Mouse (Mus musculus): ENCODE data around the gene Olfr1220. TPM values are rescaled to one million over a fixed set of nuclear protein-coding genes. Genes with fewer than 3 reads are reported as not detected.

The Olfr1220 gene
- total RNA-seq (2022): not detected

- DNase-seq (ENCODE audit: low spot score in 2 of 2): no peak
These were observed at the start of gene Olfr1220 for GRCm38 (mm10) chr2:89106735-89107134. Olfr1220 (minus strand) TSS chr2:89106835.

DNA sequence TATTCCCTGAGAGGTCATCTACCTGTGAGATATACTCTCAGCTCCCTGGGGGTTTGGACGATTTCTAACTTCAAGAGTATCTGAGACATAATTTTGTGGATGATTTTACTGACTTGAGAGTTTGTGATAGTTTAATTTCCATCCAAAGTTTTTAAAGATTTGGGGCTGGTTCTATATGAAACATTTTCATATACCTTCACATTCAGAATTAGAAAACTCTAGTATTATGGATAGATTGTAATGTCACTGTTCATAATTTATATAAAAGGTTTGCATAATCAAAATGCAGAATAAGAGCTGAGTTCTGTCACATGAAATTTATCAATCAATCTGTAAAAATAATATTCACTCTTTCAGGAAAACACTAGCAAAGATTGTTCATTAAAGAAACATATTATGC is 44.8 kb upstream of the Olfr1220 start, which contains the start of gene Olfr1223:
TSS of gene Olfr1223 (minus strand) at position 101 of the 400 bp plus-strand sequence.
- DNase-seq (ENCODE audit: low spot score in 2 of 2): no peak

DNA sequence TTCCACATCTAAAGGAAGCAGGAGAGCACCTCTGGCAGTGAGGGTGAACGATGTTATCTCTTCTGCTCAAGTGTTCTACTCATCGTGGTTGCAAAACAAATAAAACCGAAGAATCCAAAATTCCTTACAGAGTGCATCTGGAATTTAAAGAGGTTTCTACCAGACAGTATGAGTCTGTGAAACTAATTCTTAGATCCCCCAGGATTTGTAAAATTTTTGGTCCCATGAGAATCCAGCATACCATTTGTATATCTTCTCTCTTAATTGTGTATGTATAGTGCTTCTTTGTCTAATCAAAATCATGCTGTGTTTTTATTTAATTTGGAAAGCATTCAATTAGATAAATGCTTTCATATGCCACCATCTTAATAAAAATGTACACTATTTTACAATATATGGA is 26.3 kb upstream of the Olfr1220 start, which contains the start of gene Olfr1222:
TSS of gene Olfr1222 (minus strand) at position 101 of the 400 bp plus-strand sequence.
- DNase-seq (ENCODE audit: low spot score in 2 of 2): no peak

DNA sequence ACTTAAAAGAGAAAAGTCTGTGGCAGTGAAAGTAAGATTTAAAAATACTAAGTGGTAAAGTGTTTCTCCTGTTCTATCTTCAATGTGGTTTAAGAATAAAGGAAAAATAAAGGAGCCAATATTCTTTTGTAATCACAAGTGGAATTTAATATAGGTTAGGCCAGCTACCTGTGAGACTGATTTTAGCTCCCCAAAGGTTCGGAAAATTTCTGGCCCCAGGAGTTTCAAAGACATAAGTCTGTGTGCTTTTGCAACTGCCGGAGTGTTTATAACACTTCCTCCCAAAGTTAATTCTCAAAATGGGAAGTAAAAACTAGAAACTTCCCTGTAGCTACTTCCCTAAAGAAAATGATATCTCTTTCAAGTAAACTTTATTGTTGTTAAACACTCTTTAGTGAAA is 10.5 kb upstream of the Olfr1220 start, which contains the start of gene Olfr1221:
TSS of gene Olfr1221 (minus strand) at position 101 of the 400 bp plus-strand sequence.
- DNase-seq (ENCODE audit: low spot score in 2 of 2): no peak

- DNase-seq (ENCODE audit: low spot score in 2 of 2): no peak
These were observed 984 bp downstream of the Olfr1220 start for GRCm38 (mm10) chr2:89105651-89106050.

DNA sequence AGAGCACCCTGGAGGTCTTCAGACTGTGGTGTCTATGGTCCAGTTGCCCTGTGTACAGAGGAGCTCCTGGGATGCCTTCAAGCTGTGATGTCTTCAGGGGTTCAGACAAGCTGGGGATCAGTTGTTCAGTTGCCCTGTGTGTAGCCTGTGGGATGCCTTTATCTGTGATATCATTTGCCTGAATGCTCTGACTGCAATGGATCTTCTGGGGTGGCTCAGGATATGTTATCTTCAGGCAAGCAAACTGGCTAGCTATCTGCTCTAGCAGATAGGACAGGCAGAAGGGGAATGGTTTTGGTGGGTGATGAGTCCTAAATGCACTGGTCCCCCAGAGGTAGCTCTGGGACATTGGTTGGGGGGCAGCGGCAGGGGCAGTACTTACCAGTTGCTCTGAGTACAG is 12.8 kb downstream of the Olfr1220 start:
- no peak for DNase-seq (ENCODE audit: low spot score in 2 of 2)

- no peak for DNase-seq (ENCODE audit: low spot score in 2 of 2)
These were observed 23.2 kb downstream of the Olfr1220 start, which contains the start of gene Olfr1219 for GRCm38 (mm10) chr2:89083413-89083812. Olfr1219 (minus strand) TSS chr2:89083513.

- no peak for DNase-seq (ENCODE audit: low spot score in 2 of 2)
These were observed 25.1 kb downstream of the Olfr1220 start for GRCm38 (mm10) chr2:89081487-89081886.

- DNase-seq (ENCODE audit: low spot score in 2 of 2): no peak
These were observed 45.5 kb downstream of the Olfr1220 start, which contains the start of gene Olfr1218 for GRCm38 (mm10) chr2:89061087-89061486. Olfr1218 (minus strand) TSS chr2:89061187.

Other genes starting within 250 kb of the Olfr1220 start
- not detected for gene Olfr1206, start 243.6 kb downstream of the Olfr1220 start, total RNA-seq (2022)
- gene Olfr1208, start 204.5 kb downstream of the Olfr1220 start, total RNA-seq (2022): not detected
- gene Olfr1209, start 191.7 kb downstream of the Olfr1220 start, total RNA-seq (2022): not detected
- gene Olfr1211, start 168.7 kb downstream of the Olfr1220 start, total RNA-seq (2022): not detected
- gene Olfr1212, start 152.9 kb downstream of the Olfr1220 start, total RNA-seq (2022): not detected
- gene Gm13762, start 126.6 kb downstream of the Olfr1220 start, total RNA-seq (2022): not detected
- not detected for gene Olfr1214, start 114.2 kb downstream of the Olfr1220 start, total RNA-seq (2022)
- not detected for gene Olfr1215, start 99.9 kb downstream of the Olfr1220 start, total RNA-seq (2022)
- not detected for gene Olfr1216, start 88.5 kb downstream of the Olfr1220 start, total RNA-seq (2022)
- gene Olfr1217, start 74.8 kb downstream of the Olfr1220 start, total RNA-seq (2022): not detected
- not detected for gene Olfr1218, start 45.6 kb downstream of the Olfr1220 start, total RNA-seq (2022)
- not detected for gene Olfr1219, start 23.3 kb downstream of the Olfr1220 start, total RNA-seq (2022)
- not detected for gene Olfr1221, start 10.4 kb upstream of the Olfr1220 start, total RNA-seq (2022)
- gene Olfr1222, start 26.2 kb upstream of the Olfr1220 start, total RNA-seq (2022): not detected
- gene Olfr1223, start 44.7 kb upstream of the Olfr1220 start, total RNA-seq (2022): not detected
- gene Olfr1224-ps1, start 57.3 kb upstream of the Olfr1220 start, total RNA-seq (2022): not detected
- gene Olfr1225, start 67.8 kb upstream of the Olfr1220 start, total RNA-seq (2022): not detected
- not detected for gene Olfr1226, start 93.2 kb upstream of the Olfr1220 start, total RNA-seq (2022)
- gene Olfr1228, start 147.2 kb upstream of the Olfr1220 start, total RNA-seq (2022): not detected
- not detected for gene Olfr1229, start 181.2 kb upstream of the Olfr1220 start, total RNA-seq (2022)
- gene Olfr1230, start 190.4 kb upstream of the Olfr1220 start, total RNA-seq (2022): not detected
- gene Olfr1231, start 200.2 kb upstream of the Olfr1220 start, total RNA-seq (2022): not detected
- not detected for gene Olfr1232, start 222.8 kb upstream of the Olfr1220 start, total RNA-seq (2022)
- not detected for gene Olfr1233, start 235.6 kb upstream of the Olfr1220 start, total RNA-seq (2022)